Mouse (Mus musculus) cerebellum, postnatal 14 days (tissue): Measurements from ENCODE around the gene Bcar3.

Source experiments
- DNase-seq, 2 experiments: peaks; one replicate each; pipeline ENCODE4 v3.0.0; 2021; ENCODE audit warnings: mixed read lengths in 2 of 2

The Bcar3 gene

GRCm38 (mm10) chr3:122421042-122421702, 127.2 kb downstream of the Bcar3 start:
- no peak for DNase-seq

GRCm38 (mm10) chr3:122421802-122422201, 127.9 kb downstream of the Bcar3 start:
- DNase-seq: no peak

DNA sequence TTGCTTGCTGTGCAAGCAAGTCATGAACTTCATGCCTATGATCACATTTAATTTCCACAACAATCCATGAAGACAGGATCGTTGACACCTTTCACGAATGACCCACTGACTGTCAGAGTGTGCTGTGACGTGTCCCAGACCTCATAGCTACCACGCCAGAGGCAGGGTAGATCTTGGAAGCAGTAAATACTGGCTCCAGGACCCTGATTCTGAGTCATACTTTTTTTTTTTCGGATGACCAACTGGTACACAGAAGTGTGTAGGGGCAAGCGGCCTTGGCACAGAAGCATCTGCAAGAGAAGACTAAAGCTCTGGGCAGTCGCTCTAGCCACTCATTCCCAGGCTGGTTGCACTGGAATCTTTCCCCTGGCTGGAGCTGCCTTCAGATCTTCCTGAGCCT, 128.3 kb downstream of the Bcar3 start:
- no peak for DNase-seq

GRCm38 (mm10) chr3:122423643-122424042, 129.7 kb downstream of the Bcar3 start:
- no peak for DNase-seq

GRCm38 (mm10) chr3:122428325-122428821, 134.4 kb downstream of the Bcar3 start:
- DNase-seq: no peak

DNA sequence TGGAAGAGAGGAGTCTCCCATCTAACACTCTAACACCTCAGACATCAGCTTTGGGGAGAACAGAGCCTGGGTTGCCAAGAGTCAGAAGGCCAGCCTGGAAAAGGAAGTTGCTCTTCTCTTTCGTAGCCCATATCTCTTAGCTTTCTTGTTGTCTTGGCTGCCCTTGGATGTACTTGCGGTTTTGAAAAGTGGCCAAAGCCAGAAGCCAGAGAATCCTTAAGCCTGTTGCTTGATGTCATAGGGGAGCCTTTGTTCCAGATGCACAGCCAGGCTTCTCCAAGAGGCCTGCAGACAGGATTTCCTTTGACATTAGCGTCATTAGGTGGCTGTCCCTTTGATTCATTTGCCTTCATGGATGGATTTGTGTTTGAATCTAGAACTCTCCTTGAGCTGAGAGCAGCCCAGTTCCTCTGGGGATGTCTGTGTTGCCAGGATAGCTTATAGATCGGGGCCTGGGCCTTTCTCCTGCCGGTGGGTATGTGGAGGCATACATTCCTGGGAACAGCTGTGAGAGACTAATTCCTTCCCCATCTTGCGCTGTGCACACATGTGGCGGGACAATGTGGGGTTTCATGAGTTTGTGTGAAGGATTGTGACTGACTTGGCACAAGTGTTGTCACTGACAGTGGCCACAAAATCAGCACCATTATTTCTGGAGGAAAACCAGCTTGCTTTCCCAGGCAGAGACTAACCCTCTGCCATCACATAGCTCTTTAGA, 137.0 kb downstream of the Bcar3 start:
- no peak for DNase-seq

DNA sequence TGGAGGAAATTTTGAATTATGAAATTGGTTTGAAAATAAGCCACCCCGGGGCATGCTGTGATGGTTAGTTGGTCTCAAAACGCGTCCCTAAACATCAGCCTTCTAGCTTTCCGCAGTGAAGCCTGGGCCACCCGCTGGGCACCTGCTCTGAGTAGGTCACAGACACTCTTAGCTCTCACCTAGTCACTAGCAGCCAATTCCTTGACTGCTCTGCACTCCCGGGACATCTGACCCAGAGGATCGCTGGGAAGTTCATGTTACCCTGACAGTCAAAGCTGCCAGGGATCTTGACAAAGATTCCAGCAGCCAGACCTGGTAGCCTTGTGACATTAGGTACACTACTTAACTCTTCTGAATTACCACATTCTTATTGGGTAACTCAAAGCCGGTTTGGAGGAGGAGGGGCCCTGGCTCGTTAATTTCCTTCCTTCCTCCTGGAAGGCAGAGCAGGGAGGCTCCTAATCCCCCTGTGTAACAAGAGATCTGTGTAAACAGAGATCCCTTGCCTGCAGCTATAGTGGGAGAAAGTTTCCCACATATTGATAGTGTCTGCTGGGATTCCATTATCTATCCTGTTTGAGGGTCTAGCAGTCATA, 139.0 kb downstream of the Bcar3 start:
- no peak for DNase-seq

- no peak for DNase-seq
These were observed 140.2 kb downstream of the Bcar3 start for GRCm38 (mm10) chr3:122433975-122434626.

- no peak for DNase-seq
These were observed 141.3 kb downstream of the Bcar3 start for GRCm38 (mm10) chr3:122434983-122435935.

DNA sequence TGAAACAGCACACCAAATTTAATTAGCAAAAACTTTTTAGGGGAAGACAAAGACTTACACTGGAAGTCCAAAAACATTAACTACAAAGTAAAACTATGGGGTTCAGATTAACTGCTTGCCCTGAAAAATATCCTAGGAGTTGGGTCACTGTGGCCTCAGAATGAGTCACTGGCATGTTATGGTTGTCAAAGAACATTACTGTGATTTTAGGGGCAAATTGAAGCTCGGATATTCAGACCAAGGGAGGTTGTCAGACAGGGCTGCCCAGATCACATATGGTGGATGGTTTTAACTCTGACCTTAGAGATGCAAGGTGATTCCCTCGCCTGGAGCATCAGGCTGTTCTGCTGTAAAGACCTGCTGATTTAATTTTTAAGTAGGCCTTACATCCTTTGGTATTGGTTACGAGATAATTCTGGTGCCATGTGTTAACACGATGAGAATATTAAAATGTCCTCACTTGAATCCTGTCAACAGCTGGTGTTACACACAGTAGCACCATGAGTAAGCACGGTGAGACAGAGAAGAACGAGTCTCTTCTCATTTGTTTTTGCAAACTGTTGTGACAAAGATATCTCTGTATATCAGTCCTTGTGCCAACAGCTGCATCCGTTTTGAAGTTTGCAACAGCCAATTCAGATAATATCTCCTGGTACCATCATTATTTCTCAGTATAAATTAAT, 144.3 kb downstream of the Bcar3 start:
- DNase-seq: no peak

- peak; percentile 45 to 70 for DNase-seq
These were observed 151.8 kb downstream of the Bcar3 start for GRCm38 (mm10) chr3:122445696-122446095.

DNA sequence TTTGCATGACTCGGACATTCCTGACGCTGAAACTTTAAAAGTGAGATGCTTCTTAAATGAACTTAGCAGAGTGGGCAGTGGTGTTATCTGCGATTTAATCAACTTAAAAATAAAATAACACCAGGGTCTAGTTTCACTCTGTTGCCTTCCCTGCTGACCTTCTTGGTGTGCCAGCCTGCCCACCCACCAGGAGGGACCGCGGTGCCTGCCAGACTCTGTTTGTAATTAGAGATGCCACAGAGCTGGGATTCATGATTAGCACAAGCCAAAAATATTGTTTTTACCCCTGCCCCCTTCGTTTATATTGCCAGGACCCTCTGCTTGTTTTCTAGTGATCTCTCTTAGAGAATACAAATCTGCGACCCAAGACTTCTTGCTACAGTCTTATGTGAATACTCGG, 152.7 kb downstream of the Bcar3 start:
- DNase-seq: peak; percentile 51 to 63

DNA sequence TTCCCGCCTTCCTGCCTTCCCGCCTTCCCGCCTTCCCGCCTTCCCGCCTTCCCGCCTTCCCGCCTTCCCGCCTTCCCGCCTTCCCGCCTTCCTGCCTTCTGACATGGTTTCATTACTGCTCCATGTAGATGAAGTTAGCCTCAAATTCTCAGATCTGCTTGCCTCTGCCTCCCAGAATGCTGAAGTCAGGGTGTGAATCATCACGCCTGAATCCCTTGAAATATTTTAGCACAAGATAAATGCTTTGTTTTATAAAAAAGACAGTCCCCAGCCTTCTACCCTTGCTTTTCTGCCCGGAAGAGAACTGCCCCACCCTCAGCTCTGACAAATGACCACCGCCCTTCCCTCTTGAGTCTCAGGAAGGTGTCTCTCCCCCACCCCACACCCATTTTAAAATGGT, 154.3 kb downstream of the Bcar3 start:
- DNase-seq: no peak

GRCm38 (mm10) chr3:122450041-122450440, 156.1 kb downstream of the Bcar3 start:
- no peak for DNase-seq

DNA sequence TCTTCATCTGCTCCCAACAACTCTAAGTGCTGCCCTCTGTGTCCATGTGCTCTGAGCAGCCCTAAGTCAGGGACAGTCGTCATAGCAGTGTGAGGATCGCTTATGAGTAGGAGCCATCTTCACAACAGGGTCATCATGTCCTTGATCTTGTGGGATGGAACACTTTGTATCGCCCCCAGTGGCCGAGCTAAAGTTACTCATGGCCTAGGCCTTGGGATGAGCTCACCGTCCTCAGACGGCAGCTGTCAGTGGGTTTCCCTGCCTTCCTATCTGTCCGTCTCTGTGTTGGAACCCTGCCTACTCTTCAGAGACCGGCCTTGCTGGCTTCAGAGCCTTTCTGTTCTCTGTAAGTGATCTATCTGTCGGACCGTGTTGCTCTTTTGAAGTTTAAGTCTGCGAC, 159.9 kb downstream of the Bcar3 start:
- no peak for DNase-seq

GRCm38 (mm10) chr3:122456156-122456555, 162.2 kb downstream of the Bcar3 start:
- no peak for DNase-seq

DNA sequence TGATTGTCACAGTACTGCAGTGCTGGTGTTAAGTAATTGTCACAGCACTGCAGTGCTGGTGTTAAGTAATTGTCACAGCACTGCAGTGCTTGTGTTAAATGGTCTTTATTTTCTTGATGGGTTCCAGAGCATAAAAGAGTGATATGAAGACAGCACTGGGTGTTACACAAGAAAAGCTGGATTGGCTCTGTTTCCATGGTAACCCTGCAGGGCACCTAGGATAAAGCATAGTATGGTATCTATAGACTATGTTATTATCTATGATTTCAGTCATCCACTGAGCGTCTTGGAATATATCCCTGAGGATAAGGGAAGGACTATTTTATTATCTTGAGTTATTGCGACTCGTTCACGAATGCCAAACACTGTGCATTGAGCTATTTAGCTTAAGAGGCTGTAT, 162.9 kb downstream of the Bcar3 start:
- DNase-seq: no peak

DNA sequence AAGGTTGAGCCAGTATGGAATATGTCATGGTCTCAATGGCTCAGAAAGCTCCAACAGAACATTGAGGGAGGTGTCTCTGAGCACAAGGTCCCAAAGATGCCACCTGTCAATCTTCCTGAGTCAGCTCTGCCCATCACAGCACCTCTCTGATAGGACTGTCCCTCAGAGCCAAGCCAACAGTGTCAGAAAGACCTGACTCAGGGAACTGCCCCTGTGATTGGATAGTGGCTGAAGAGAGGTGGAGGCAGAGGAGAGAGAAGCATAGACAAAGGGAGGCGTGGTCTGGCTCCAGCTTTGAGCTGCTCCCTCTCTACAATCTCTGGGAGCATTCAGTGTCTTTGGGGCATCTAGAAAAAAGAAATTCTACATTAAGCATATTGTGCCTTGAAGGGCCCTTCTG, 163.8 kb downstream of the Bcar3 start:
- no peak for DNase-seq

- no peak for DNase-seq
These were observed 164.8 kb downstream of the Bcar3 start for GRCm38 (mm10) chr3:122458743-122459142.

GRCm38 (mm10) chr3:122460848-122461511, 167.0 kb downstream of the Bcar3 start:
- DNase-seq: no peak

GRCm38 (mm10) chr3:122461512-122461881, 167.6 kb downstream of the Bcar3 start:
- DNase-seq: no peak
